Mouse (Mus musculus) thymus, postnatal 25 days (tissue): ENCODE measurements around the gene Ccnd1.
A peak's percentile ranks its signal among the peaks of the same experiment; 100 is the strongest.

Source experiments
- DNase-seq: peaks from one replicate; pipeline ENCODE4 v3.0.0; 2022

Gene Ccnd1

DNA sequence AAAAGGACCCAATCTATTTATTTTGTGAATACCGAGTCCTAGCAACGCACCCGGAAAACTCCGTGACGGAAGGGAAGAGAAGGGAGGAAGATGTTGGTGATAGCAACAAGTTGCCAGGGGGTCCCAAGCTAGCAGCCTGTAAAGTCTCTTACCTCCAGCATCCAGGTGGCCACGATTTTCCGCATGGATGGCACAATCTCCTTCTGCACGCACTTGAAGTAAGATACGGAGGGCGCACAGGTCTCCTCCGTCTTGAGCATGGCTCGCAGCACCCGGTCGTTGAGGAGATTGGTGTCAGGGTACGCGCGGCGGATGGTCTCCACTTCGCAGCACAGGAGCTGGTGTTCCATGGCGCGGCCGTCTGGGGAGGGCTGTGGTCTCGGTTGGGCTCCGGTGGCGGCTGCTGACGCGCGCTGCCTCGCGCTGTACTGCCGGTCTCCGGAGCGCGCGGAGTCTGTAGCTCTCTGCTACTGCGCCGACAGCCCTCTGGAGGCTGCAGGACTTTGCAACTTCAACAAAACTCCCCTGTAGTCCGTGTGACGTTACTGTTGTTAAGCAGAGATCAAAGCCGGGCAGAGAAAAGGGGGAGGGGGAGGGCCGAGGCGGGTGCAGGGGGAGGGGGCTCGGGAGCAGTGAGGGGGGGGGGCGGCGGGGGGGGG is at the start of gene Ccnd1:
Gene Ccnd1, minus strand, starts transcription at position 582 of the 659 bp plus-strand sequence.
- DNase-seq, result peak; percentile 25

DNA sequence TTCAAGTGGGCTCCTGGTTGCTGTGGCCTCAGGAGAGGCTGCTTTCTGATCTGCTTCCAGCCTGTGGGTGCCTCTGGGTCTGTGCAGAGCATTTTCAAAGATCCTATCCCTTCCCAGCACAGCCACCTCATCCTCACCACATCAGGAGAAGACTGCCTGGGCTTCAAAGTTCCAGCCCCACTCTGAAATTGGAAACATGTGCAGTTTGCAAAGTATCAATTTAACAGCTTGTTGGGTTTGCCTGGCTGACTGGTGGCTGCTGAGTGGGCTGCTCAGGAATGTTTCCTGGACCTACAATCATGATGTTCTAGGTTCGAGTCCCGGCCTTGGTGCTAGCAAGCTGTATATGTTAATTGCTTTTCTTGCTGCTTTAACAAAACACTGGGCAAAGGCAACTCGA is 49.1 kb upstream of the Ccnd1 start:
- DNase-seq, result no peak

DNA sequence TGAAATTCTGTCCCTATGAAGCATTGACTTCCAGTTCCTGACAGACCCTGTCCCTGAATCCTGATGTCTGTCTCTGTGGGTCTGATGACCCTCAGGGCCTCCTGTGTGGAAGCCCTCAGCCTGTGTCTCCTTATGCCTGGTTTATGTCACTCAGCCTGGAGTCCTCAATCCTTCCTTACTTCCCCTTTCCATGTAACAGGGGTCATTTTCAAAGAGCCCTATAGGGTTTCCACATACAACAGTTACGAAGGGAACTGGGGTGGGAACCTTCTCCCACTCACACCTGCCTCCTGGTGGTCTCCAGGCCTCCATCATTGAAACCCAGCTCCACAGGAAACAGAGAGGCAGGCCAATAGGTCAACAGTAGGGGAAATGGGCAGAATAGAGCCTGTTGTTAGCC is 45.4 kb upstream of the Ccnd1 start:
- no peak for DNase-seq

DNA sequence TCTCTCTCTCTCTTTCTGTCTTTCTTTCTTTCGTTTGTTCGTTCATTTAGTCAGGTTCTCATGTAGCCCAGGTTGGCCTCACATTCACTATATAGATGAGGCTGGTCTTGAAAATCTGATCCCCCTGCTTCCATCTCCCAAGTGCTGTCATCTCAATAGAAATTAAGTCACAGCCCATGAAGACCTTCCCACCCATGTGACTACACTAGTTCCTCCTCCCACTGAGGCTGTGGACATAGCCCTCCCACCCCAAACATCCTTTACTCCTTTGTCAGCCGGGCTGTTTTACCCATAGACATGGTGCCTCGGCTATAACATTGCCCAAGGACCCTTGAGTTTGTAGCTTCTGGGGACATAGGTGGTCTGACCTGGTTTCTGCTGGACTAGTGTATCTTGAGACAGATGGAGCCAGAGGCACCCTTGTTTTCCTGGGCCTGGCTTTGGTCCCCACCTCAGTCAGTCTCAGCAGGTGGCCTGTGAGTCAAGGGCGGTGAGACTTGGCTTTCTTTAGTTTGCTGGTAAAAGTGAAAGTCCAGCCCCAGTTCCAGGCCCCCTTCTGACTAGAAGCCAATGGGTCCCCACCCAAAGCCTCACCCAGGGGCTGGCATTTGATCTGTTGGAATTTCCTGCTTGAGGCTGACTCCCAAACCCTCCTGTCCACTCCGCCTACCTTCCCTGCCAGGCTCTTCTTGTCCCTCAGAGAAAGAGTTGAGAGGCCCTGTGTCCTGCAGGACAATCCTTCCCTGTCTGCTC is 42.8 kb upstream of the Ccnd1 start:
- no peak for DNase-seq

DNA sequence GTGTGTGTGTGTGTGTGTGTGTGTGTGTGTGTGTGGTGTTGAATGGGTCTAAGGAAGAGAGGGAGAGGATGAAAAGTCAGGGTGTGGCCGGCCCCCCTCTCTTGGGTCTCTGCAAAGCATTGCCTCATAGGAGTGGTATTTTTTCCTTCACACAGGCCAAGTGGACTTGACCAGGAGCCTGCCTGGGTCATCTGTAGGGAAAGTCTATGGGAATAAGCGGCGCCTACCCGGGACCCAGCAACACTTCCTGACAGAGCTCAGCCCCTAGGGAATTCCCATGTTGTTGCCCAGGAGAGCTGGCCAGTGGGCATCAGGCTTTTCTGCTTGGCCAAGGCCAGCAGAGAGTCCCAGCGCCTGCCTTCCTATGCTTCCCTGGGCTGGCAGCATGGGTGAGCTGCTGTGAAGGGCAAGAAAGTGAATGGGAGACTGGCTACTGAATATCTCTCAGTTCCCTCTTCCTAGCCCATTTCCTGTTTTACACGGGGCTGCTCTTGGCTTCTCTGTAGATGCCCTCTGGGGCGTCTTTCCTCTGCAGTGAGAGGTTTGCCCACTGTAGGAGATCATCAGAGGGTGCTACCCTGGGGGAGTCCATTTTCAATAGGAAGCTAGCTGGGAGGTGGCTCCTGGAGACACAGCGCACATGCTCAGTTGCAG is 41.8 kb upstream of the Ccnd1 start:
- no peak for DNase-seq

DNA sequence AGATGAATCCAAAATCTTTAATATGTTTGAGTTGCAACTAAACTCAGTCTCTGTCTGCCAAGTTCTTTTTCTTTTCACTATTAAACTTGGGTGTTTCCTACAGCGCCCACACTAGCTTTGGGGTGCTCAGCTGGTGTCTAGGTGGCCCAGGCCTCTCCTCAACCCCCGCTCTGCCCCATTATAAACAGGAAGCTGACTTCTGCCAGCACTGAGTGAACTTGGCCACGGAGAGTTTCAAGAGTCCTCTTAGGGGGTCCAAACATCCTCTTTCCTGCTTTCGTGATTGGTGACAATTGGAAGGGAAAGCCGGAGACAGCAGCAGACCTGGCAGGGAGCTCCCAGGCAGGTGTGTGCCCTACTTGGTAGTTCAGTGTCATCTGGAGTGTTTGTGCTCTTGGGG is 40.1 kb upstream of the Ccnd1 start:
- peak; percentile 48 for DNase-seq

DNA sequence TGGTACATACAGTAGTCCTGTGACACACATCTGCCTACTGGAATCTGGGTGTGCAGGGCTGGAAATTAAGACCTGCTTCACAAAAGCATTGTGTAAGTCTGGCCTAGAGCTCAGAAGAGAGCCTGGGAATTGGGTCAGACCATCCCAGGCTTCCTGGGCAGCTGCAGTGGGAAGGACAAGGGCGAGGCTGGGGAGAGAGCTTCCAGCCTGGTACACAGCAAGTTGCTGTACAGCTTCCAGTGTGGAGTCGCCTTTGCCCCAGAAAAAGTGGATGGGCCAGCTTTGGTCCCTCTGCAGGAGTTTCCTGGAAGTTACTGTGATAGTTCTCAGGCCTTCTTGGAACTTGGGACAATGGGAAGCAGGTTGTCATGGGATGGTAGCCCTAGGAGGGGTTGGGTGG is 37.4 kb upstream of the Ccnd1 start:
- no peak for DNase-seq

DNA sequence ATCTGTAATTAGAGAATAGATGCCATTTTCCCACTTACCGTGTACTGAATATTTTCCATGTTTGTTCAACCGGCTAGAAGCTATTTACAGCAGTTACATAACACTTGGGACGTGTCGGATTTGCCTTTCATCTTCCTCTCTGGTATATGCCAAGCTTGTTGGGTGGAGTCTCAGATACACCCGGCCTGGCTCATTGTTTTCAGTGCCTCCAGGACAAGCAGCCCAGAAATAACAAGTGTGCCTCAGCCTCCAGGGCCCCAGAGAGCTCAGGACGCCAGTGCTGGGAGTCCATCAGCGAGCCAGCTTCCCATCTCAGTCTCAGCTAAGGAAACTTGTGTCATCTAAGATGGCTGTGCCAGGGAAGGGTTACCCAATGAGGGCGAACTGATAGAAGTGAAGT is 33.7 kb upstream of the Ccnd1 start:
- DNase-seq, result no peak

DNA sequence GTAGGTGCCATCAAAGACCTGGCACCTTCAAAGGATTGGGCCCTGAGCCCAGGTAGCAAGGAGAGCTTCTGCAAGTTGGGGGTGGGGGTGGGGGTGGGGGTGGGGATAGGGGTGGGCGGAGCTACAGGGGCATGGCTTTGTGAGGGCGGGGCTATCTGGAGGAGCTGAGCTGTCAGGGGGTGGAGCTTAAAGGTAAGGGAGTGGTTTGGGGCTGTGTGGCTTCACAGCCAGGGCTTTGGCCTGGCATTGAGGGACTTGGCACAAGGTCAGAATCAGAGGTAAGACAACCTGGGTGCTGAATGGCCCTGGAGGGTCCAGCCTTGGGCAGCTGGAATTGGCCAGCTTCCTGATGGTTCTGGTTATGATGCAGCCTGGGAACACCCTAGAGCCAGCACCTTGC is 32.0 kb upstream of the Ccnd1 start:
- DNase-seq, result no peak

DNA sequence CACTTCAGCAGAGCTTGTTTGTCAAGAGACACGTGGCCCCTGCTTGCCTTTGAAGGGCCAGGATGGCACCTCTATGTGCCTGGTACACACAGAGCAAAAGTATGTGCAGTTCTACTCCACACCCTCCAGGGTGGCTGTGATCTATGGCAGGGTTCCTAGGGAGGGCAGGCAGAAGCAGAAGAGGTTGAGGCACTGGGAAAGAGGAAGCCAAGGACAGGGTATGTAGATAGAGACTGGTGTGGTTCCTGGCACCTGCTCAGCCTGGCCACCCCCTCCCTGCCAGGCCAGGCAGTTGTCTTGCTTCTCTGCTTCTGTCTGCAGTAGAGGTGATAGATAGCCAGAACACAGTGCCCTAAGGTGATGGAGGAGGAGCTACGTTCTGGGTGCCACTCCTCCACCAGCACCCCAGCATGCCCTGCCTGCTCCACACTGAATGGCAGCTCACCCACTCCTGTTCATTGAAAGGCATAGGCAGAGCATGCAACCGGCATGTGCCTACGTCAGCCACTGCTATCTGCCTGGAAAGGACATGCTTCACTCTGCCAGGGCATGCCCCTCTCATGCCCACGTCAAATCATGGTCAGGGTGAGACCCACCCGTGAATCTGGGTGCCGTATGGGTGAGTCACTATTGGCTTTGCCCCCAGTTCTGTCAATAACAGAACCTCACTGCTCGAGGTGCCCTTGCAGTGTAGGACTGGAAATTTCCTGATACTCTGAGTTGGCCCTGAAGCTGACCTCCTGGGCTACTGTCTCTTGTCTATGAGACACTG is 31.5 kb upstream of the Ccnd1 start:
- DNase-seq, result no peak

DNA sequence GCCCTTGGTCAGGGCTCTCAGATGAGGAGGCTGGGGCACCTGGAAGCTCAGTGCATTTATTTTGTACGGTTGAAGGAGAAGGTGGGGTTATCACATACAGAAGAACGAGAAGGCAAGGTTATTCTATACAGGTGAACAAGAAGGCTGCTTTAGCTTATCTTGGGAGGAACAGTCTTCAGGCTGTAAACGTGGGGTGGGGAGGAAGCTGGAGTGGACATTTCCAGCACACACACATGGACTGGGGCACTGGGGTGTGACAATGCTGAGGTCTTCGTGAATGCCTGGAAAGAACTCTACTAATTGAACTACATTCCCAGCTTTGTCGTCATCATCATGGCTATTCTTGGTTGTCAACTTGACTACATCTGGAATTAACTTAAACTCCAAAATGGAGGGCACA is 26.2 kb upstream of the Ccnd1 start:
- no peak for DNase-seq

DNA sequence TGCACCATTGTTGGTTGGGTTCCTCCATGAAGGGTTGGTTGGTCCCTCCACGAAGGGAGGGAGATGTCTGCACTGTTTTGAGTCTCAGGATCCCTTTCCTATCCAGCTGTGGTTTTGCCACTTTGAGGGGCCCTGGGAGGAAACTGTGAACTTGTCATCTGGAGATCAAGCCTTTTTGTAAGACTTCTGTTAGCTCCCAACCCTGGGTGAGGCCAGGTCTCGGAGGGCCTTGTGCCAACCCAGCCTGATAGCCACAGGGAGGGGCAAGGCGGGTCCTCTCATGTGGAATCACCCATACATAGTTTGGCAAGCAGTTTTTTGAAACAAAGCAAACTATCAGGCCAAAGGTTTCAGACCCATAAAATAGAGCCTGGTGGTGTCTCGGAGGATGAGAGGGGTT is 24.6 kb upstream of the Ccnd1 start:
- no peak for DNase-seq

DNA sequence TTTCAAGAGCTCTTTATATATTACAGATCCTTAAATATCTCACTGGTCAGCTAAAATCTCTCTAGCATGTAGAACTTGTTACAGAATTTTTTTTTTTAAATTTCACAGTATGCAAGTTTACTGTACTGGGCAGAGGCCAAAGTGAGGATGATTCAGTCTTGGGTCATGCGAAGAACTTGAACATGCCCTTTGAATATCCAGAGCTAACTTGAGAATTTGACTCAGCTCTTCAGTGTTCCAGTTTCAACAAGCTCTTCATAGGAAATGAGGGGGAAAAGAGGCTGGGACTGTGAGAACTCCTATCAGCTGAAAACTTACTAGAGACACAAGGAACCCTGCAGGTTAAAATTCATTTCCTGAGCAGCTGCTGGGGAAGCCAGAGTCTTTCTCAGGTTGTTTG is 24.2 kb upstream of the Ccnd1 start:
- DNase-seq, result no peak

DNA sequence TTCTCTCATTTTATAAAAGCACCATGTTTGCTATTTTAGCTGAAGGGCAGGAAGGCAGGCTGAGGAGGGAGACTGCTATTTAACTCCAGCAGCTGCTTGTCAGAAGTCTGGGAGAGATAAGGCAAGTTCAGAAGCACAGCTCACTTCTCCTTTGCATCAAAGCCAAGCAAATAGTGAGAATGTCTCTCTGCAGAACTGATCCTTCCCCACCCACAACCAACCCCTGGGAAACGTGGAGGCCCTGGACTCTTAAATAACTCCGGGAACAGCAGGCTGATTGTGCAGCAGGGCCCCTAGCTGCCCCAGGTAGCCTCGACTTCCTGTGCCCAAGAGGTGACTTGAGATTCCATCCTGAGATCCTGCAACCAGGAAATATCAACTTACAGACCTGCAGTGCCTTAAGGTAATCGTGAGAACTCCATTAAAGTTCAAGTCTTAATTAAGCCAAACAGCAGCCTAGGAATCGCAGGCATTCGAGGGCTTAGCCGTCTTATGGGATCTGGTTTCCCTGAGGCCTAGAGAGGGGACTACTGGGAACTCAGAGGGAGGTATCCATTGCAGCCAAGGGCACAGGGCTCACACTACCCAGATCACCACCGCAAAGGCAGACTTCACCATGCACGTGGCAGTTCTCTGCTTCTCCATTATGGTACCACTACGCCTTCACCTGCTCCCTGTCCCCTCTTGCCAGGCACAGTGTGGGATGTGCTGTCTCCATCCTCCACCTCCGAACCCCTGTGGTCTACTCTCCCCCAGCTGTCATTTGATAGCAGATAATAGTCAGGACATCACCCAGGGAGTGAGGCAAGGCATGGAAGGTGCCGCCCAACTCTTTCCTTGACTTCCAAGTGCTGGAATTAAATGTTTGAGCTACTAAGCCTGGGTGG is 19.0 kb upstream of the Ccnd1 start:
- no peak for DNase-seq

DNA sequence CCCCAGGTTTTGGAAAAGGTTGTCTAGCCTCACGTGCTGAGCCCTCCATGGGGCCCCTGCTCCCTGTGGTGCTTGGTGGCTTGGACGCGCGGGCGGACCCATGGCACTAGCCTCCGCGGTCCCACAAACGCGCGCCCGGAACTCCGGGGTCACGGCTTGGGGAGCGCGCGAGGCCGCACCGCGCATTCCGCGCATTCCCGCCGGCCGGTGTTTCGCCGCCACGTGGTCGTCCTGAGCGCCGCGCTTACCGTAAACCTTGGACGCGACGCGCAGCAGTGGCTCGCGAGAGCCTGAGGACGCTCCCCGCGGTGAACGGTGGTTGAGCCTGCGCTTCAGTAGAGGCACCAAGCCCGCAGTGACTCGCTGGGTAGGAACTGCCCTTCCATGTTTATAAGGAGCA is 3.5 kb upstream of the Ccnd1 start:
- peak; percentile 62 for DNase-seq

DNA sequence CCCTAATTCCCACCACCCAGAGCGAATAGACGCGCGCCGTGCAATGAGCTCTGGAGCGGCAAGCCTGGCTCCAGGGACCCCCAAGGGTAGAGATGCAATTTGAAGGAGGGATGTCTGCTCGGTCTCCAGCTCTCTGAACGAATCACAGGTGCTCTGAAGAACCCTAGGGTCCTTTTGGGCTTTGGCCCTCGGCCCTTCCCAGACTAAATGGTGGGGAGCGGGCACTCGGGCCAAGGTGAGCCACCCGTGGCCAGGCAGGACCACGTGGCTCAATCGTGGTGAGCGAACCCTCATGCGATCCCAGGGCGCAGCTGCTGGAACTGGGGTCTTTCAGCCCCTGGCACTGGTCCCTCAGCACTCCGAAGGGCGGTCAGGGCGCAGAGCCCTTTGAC is 3.0 kb upstream of the Ccnd1 start:
- DNase-seq, result no peak

DNA sequence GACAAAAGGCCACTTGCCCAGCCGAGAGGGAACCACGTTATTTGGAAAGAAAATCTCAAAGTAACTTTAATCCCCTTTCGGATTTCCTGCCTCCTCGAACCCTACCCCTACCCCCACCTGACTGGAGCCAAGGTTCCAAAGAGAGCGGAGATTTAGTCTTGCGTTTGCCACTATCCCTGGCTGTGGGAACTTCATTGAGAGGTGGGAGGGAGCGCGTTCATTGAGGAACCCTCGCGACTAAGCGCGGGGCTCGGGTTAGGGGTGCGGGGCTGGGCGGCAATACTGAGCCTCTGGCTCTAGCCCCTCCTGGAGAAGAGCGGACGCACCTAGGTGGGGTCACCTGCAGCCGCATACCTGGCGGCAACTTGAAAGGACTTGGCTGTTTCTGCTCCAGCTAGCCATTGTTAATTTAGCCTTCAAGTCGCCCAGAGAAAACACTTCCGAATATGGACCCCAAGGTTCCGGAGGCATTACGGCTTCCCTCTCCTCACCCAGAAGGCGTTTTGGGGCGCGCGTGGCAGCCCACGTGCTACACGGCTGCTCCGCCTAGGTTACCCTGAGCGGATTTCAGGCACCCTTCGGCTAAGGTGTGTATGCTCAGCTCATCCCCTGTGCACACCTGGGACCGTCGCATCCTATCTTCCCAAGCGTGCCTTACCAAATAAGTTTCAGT is 2.5 kb upstream of the Ccnd1 start:
- no peak for DNase-seq

DNA sequence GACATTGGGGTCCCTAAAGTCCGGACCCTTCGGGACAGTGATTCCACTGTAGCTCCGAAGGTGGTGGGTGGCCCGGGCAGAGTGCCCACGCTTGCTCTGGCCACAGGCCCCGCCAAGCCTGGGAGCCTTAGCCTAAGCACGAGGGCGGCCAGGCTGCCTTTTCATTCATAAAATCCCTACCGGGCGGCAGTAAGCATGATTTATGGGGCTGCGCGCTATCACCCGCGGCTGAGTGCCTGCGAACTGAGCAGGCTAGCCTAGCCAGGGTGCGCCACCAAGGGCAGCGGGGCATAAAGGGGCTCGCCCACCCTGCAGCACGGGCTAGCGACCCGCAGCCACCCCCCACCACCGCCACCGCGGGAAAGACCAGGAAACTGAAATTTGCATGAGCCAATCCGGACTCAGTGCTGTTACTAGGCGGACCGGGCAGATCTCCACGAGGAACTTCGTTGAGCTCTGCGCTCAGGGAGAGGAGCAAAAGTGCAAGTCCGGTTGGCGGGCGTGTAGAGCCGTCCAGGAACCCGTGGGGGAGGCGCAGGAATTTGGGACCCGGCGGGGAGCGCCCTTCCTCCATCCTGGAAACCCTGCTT is 1.6 kb upstream of the Ccnd1 start:
- peak; percentile 41 for DNase-seq

DNA sequence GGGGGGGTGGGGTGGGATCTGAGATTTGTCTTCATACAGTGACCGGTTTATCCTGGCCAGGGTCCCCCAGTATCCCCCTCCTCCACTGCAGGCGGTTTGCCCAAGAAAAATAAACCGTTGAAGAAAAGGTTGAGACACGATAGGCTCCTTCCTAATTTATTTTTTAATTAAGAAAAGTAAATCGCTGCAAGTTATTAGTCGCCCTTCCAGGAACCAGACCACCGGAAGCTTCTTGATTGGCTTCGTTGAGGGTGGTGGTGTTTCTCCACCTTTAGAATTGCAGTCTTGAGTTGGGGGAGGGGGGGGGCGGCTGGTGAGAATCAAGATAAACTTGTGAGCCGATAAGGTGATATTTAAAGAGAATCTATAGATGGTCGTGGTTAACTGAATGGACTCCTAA is 860 bp upstream of the Ccnd1 start:
- DNase-seq, result no peak

DNA sequence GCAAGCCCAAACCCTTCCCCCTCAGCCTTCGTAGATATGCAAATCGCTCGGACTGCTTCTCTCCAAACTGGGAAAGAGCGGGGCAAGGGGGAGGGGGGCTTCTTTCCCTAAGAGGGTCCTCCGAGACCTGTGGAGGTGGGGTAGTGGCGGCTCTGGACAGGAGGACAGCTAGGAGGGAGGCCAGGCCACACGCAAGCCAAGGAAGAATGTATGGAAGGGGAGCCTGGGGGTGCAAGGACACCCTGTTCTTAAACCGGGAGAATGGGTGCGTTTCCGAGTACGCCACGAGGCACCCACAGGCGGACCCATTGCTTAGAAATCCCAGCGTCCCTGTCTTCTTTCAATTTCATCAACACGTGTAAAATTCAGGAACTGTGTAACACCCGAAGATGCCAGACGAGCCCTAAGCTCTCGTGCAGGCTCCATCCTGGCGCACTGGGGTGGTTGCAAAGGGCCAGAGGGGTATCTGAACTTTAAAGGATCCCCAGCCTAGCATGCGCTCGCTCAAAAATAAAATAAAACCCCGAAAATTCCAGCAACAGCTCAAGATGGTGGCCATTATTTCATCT is 362 bp upstream of the Ccnd1 start:
- no peak for DNase-seq

DNA sequence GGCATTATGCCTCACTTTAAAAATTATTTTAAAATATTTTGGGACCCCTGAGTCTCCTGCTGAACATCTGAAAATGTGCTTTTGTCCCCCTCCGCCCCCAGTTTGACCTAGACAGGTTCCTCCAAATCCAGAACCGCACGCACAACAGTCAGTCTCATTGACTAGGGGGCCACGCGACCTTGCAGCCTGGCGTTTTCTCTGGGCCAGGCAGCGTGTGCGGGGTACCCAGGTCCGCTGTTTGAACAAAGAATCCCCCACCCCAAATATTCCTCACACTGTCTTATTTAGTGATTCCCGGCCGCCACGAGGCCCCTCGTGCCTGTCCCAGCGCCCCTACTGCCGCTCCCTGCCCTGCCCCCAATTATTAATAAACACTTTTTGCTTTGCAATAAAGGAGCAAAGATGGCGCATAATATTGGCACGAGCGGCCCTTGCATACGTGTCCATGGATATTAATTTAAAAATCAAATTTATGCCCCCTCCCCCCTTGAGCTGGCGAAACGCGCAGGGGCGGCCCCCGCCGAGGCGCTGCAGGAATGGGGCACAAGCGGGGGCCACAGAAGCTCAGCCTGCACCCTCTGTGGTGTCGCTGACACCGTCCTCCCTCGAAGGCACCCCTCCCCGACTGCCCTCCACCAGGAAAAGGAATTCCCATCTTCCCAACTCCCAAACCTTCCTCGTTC is 923 bp downstream of the Ccnd1 start:
- no peak for DNase-seq
